ENCODE assay signal across 8 mouse cellular contexts in the genomic region with DNA sequence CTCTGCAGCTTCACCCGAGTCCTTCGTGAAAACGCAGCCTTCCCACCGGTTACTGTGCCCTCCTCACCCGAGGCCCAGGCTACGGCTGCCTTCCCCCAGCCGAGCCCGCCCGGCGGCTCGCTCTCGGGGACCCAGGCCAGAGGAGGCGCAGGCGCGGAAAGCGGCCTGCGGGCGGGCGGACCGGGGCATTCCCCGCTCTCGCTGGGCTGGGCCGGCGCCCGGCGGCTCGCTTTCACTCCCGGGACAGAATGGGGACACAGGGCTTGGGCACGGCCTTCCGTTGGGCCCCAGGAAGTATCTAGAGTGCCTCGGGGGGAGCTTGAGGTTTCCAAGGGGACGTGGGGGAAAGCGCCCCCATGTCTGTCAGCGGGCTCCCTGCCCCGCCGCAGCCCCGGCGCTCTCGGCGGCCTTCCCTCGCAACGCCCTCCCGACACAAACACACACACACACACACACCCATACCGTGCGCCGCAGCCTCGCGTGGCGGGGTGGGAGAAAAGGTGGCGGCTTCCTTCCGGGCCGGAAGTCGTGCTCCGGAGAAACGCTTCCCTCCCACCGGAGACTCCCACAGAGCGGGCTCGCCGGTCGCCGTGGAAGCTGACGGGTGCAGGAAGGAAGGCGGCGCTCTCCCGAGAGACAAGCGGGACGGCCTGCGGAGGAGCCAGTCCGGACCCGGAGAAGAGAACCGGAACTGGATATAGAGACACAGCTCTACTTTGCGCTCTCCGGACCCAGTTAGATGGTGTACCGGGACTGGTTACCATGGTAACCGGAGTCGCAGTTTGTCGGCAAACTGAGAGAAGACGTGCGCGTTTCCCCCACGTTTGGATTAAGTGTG. TPM values are rescaled to one million over a fixed set of nuclear protein-coding genes. Genes with fewer than 3 reads are reported as not detected.
DNase-seq lines count a peak whose midpoint lies in the region; ATAC-seq and TF ChIP-seq lines count a peak whose summit lies in the region.

TSS of gene Pih1d2 (plus strand) at position 556 of the 838 bp plus-strand sequence.
TSS of gene Nkapd1 (minus strand) at position 699 of the 838 bp plus-strand sequence.

- H3K4me2 ChIP-seq in embryonic facial prominence, embryonic 15.5 days (replicated peaks) = peak within 1 kb of the TSS; percentile 59
- peak within 1 kb of the TSS; percentile 61 for H3K4me2 ChIP-seq in kidney, embryonic 14.5 days (replicated peaks; ENCODE audit: low read depth, low read length)

- peak within 1 kb of the TSS; percentile 67 for H3K4me3 ChIP-seq in bone marrow, adult 2 months (replicated peaks; ENCODE audit: control insufficient read depth, low read depth, low read length)
- peak within 1 kb of the TSS; percentile 79 for H3K4me3 ChIP-seq in embryonic facial prominence, embryonic 15.5 days (replicated peaks)
- peak within 1 kb of the TSS; percentile 94 for H3K4me3 ChIP-seq in kidney, embryonic 14.5 days (ENCODE audit: low read length)

- H3K9ac ChIP-seq in embryonic facial prominence, embryonic 15.5 days = peak within 1 kb of the TSS; percentile 96
- H3K9ac ChIP-seq in kidney, embryonic 14.5 days (ENCODE audit: low read depth, low read length) = peak within 1 kb of the TSS; percentile 94

- no peak for TF ChIP-seq CTCF in bone marrow, adult 2 months (IDR thresholded peaks at IDR 0.05; ENCODE audit: control insufficient read depth, insufficient read depth, low read length)

- DNase-seq in 416B (ENCODE audit: low read depth) (peak; percentile 95), liver (peak; percentile 87)
- peak; percentile 84 to 92 for DNase-seq in heart, adult 9 months (ENCODE audit: low spot score in 2 of 2)
- peak; percentile 89 to 91 for DNase-seq in spleen, postnatal 4 days (ENCODE audit: low spot score in 2 of 2)

- no peaks in the 10 kb centered on the region for H3K27me3 ChIP-seq in embryonic facial prominence, embryonic 15.5 days
- no peaks in the 10 kb centered on the region for H3K27me3 ChIP-seq in kidney, embryonic 14.5 days (ENCODE audit: control insufficient read depth, insufficient read depth, low read length)

- peak; percentile 93 for ATAC-seq in embryonic facial prominence, embryonic 15.5 days (ENCODE audit: insufficient number of reproducible peaks, low FRiP score, low TSS enrichment, low read depth)
- peak; percentile 95 for ATAC-seq in kidney, embryonic 14.5 days (ENCODE audit: low FRiP score, low TSS enrichment)
- peak; percentile 87 for ATAC-seq in monocyte, adult 5-6 weeks (replicated peaks; ENCODE audit: insufficient number of reproducible peaks, low FRiP score, low TSS enrichment, poor library complexity, severe bottlenecking)

- TF ChIP-seq POLR2A in bone marrow, adult 2 months (IDR thresholded peaks at IDR 0.05; ENCODE audit: borderline replicate concordance, control insufficient read depth, low read depth, low read length) = no peak; the same call in 1 of the 2 replicates

- H3K9me3 ChIP-seq in embryonic facial prominence, embryonic 15.5 days (replicated peaks) = no peaks in the 10 kb centered on the region
- no peaks in the 10 kb centered on the region for H3K9me3 ChIP-seq in kidney, embryonic 14.5 days (ENCODE audit: control insufficient read depth, low read length)

- under 1% methylated on average over 81 of the region's 81 CpGs for WGBS in bone marrow, adult 2 months
- WGBS in embryonic facial prominence, embryonic 15.5 days = under 1% methylated on average over 80 of the region's 81 CpGs
- under 1% methylated on average over 81 of the region's 81 CpGs for WGBS in kidney, embryonic 14.5 days

- H3K36me3 ChIP-seq in embryonic facial prominence, embryonic 15.5 days = peaks cover 27% of the 10 kb centered on the region
- peaks cover 32% of the 10 kb centered on the region for H3K36me3 ChIP-seq in kidney, embryonic 14.5 days (ENCODE audit: control insufficient read depth, insufficient read depth, low read length)

- no peaks in the 10 kb centered on the region for H3K4me1 ChIP-seq in bone marrow, adult 2 months (ENCODE audit: control insufficient read depth, insufficient read depth, low read length)
- peaks cover 11% of the 10 kb centered on the region for H3K4me1 ChIP-seq in embryonic facial prominence, embryonic 15.5 days
- H3K4me1 ChIP-seq in kidney, embryonic 14.5 days (ENCODE audit: control insufficient read depth, insufficient read depth, low read length) = peaks cover 7% of the 10 kb centered on the region; the same call in 1 of the 2 replicates

- H3K27ac ChIP-seq in bone marrow, adult 2 months (ENCODE audit: control insufficient read depth, insufficient read depth, low read depth, low read length, poor library complexity) = peak within 1 kb of the TSS; percentile 96
- peak within 1 kb of the TSS; percentile 97 for H3K27ac ChIP-seq in embryonic facial prominence, embryonic 15.5 days (replicated peaks)
- H3K27ac ChIP-seq in kidney, embryonic 14.5 days (ENCODE audit: low read depth, low read length) = peak within 1 kb of the TSS; percentile 89

RNA-seq across cellular contexts. Expression of gene Pih1d2, which starts in this region (rescaled TPM):
- polyA plus RNA-seq in bone marrow, adult 2 months (2011; ENCODE audit: insufficient read depth, insufficient read length, low replicate concordance, missing spikeins) = 2.5 TPM in 1 of 2 replicates, not detected in the other
- polyA plus RNA-seq in embryonic facial prominence, embryonic 15.5 days (2015; fragmentation: Nextera tagmentation; extraction: Ambion mirVana) = 8.8 and 12.8 TPM in 2 replicates
- 6.1 and 8.1 TPM in 2 replicates for polyA plus RNA-seq in kidney, embryonic 14.5 days (2014; fragmentation: Nextera tagmentation; extraction: Ambion mirVana)
- 2.2 TPM in 1 of 3 replicates, not detected in the others for total RNA-seq in monocyte, adult 5-6 weeks (2017)

RNA-seq across cellular contexts. Expression of gene Nkapd1, which starts in this region (rescaled TPM):
- polyA plus RNA-seq in bone marrow, adult 2 months (2011; ENCODE audit: insufficient read depth, insufficient read length, low replicate concordance, missing spikeins) = 6.1 and 13.0 TPM in 2 replicates
- 23.1 and 25.2 TPM in 2 replicates for polyA plus RNA-seq in embryonic facial prominence, embryonic 15.5 days (2015; fragmentation: Nextera tagmentation; extraction: Ambion mirVana)
- polyA plus RNA-seq in kidney, embryonic 14.5 days (2014; fragmentation: Nextera tagmentation; extraction: Ambion mirVana) = 28.4 and 28.5 TPM in 2 replicates
- total RNA-seq in monocyte, adult 5-6 weeks (2017) = 22.0 to 44.9 TPM (median 38.8 TPM) in 3 replicates

Comparison
In these comparisons a context has a peak if more than half of its experiments do, and no peak if none do; other contexts are left out.
1. Peak in every context shown above with its lines: DNase-seq, ATAC-seq, H3K4me3 ChIP-seq and H3K27ac ChIP-seq.